Mouse (Mus musculus): Measurements from ENCODE around the gene Ptpn13. TPM values are rescaled to one million over a fixed set of nuclear protein-coding genes. Genes with fewer than 3 reads are reported as not detected.

Ptpn13 gene
- total and polyA plus RNA-seq, 3 experiments: 15.1 to 43.6 (median 15.5) TPM

- peak; percentile 66 for DNase-seq (ENCODE audit: low read depth, low spot score)
- Histone ChIP-seq H3K36me3 (ENCODE audit: control insufficient read depth in 1 of 2, insufficient read depth in 2 of 2, low read length in 2 of 2) (peaks cover 0 to 32% of the 10 kb centered on the region in 2 experiments; a peak in 2 of 4 replicates), H3K9me3 (replicated peaks; ENCODE audit: insufficient read depth, low read length) (no peaks in the 10 kb centered on the region), H3K79me2 (ENCODE audit: control insufficient read depth, insufficient read depth, low read length, poor library complexity) (peaks cover 2% of the 10 kb centered on the region; the same call in 1 of the 2 replicates), H3K27me3 (ENCODE audit: control insufficient read depth in 1 of 2, insufficient read depth in 2 of 2, low read length in 2 of 2) (no peaks in the 10 kb centered on the region), H3K27ac (ENCODE audit: control insufficient read depth, low read depth, low read length) (peak overlapping the region; percentile 42), H3K4me1 (ENCODE audit: control insufficient read depth in 1 of 2, insufficient read depth in 2 of 2, low read length in 2 of 2) (peaks cover 18 to 21% of the 10 kb centered on the region in 2 experiments), H3K9ac (ENCODE audit: control insufficient read depth, low read depth, low read length, poor library complexity, severe bottlenecking) (peak overlapping the region; percentile 51), H3K4me3 (ENCODE audit: control insufficient read depth in 1 of 2, insufficient read depth in 1 of 2, low read depth in 2 of 2, low read length in 2 of 2) (peak overlapping the region; percentile 10 to 20)
- no peak for TF ChIP-seq HCFC1 (IDR thresholded peaks at IDR 0.05; ENCODE audit: low read depth, low read length)
- TF ChIP-seq SIN3A (IDR thresholded peaks at IDR 0.05; ENCODE audit: low read length): no peak
- TF ChIP-seq GABPA (IDR thresholded peaks at IDR 0.05; ENCODE audit: low read depth, low read length): no peak
- TF ChIP-seq NRF1 (IDR thresholded peaks at IDR 0.05; ENCODE audit: insufficient read depth, low read depth, low read length, poor library complexity, severe bottlenecking): no peak
- 0 out of 2 replicates have a peak, but pooled peaks have one; percentile 7 for TF ChIP-seq RCOR1 (IDR thresholded peaks at IDR 0.05; ENCODE audit: low read depth, low read length)
- TF ChIP-seq MAZ (IDR thresholded peaks at IDR 0.05; ENCODE audit: low read depth, low read length): 0 out of 2 replicates have a peak, but pooled peaks have one; percentile 34
- 0 out of 2 replicates have a peak, but pooled peaks have one; percentile 26 for TF ChIP-seq TBP (IDR thresholded peaks at IDR 0.05; ENCODE audit: low read depth, low read length)
- TF ChIP-seq GATA1 (IDR thresholded peaks at IDR 0.05; ENCODE audit: low read depth, low read length): peak; percentile 28; the same call in 1 of the 2 replicates
- 0 out of 4 replicates have a peak, but pooled peaks have one; percentile 26 for TF ChIP-seq EP300 (IDR thresholded peaks at IDR 0.05; ENCODE audit: low read depth in 1 of 2, low read length in 2 of 2)
- 0 out of 2 replicates have a peak, but pooled peaks have one; percentile 20 for TF ChIP-seq MXI1 (IDR thresholded peaks at IDR 0.05; ENCODE audit: low read depth, low read length)
- no peak for TF ChIP-seq ETS1 (IDR thresholded peaks at IDR 0.05; ENCODE audit: low read depth, low read length)
- 0 out of 2 replicates have a peak, but pooled peaks have one; percentile 8 for TF ChIP-seq UBTF (IDR thresholded peaks at IDR 0.05; ENCODE audit: borderline replicate concordance, insufficient read depth, low read depth, low read length)
These were observed 17.9 kb downstream of the Ptpn13 start for GRCm38 (mm10) chr5:103442921-103443320.

DNA sequence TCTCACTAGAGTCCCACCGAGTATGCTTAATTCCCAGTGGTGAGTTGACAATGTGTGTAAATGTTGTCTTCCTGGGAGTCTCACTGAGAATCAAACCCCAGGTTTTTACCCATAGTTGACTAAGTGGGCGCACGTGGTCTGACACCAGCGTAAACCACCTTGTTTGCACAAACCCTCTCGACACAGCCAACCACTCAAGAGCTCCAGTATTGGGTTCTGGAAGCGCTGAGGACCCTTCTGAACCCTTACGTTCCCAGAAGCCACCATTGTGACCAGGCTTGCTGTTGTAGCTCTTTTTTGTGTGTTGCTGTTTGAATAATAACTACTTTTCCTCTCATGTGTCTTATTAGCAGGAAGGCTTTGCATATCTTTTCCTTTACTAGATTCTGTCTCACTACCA is 20.4 kb downstream of the Ptpn13 start:
- Histone ChIP-seq H3K4me1 (ENCODE audit: control insufficient read depth in 1 of 2, insufficient read depth in 2 of 2, low read length in 2 of 2) (peaks cover 11 to 13% of the 10 kb centered on the region in 2 experiments), H3K4me3 (ENCODE audit: control insufficient read depth in 1 of 2, insufficient read depth in 1 of 2, low read depth in 2 of 2, low read length in 2 of 2) (no peak overlapping the region), H3K36me3 (ENCODE audit: control insufficient read depth in 1 of 2, insufficient read depth in 2 of 2, low read length in 2 of 2) (peaks cover 0 to 15% of the 10 kb centered on the region in 2 experiments; a peak in 2 of 4 replicates), H3K27ac (ENCODE audit: control insufficient read depth, low read depth, low read length) (no peak overlapping the region), H3K9ac (ENCODE audit: control insufficient read depth, low read depth, low read length, poor library complexity, severe bottlenecking) (no peak overlapping the region), H3K9me3 (replicated peaks; ENCODE audit: insufficient read depth, low read length) (no peaks in the 10 kb centered on the region), H3K27me3 (ENCODE audit: control insufficient read depth in 1 of 2, insufficient read depth in 2 of 2, low read length in 2 of 2) (no peaks in the 10 kb centered on the region), H3K79me2 (ENCODE audit: control insufficient read depth, insufficient read depth, low read length, poor library complexity) (no peaks in the 10 kb centered on the region; the same call in none of the 2 replicates)
- no peak for TF ChIP-seq NRF1 (IDR thresholded peaks at IDR 0.05; ENCODE audit: insufficient read depth, low read depth, low read length, poor library complexity, severe bottlenecking)
- no peak for TF ChIP-seq TCF12 (IDR thresholded peaks at IDR 0.05; ENCODE audit: low read depth, low read length)
- TF ChIP-seq ZC3H11A (IDR thresholded peaks at IDR 0.05; ENCODE audit: low read depth, low read length): no peak
- TF ChIP-seq MAZ (IDR thresholded peaks at IDR 0.05; ENCODE audit: low read depth, low read length): no peak
- TF ChIP-seq USF1 (IDR thresholded peaks at IDR 0.05; ENCODE audit: low read depth, low read length): no peak
- no peak for TF ChIP-seq CHD1 (IDR thresholded peaks at IDR 0.05; ENCODE audit: low read depth, low read length)
- TF ChIP-seq GATA1 (IDR thresholded peaks at IDR 0.05; ENCODE audit: low read depth, low read length): no peak
- TF ChIP-seq POLR2AphosphoS2 (IDR thresholded peaks at IDR 0.05; ENCODE audit: low read length): no peak
- no peak for TF ChIP-seq MAX (IDR thresholded peaks at IDR 0.05; ENCODE audit: low read length)
- no peak for TF ChIP-seq ETS1 (IDR thresholded peaks at IDR 0.05; ENCODE audit: low read depth, low read length)
- TF ChIP-seq ELF1 (IDR thresholded peaks at IDR 0.05; ENCODE audit: low read depth, low read length): no peak
- TF ChIP-seq MAFK (IDR thresholded peaks at IDR 0.05; ENCODE audit: borderline replicate concordance, low read depth, low read length): no peak
- no peak for TF ChIP-seq SIN3A (IDR thresholded peaks at IDR 0.05; ENCODE audit: low read length)
- TF ChIP-seq HCFC1 (IDR thresholded peaks at IDR 0.05; ENCODE audit: low read depth, low read length): no peak
- no peak for TF ChIP-seq E2F4 (IDR thresholded peaks at IDR 0.05; ENCODE audit: borderline replicate concordance, low read depth, low read length)
- TF ChIP-seq ZNF384 (IDR thresholded peaks at IDR 0.05; ENCODE audit: low read depth, low read length): no peak
- no peak for TF ChIP-seq RCOR1 (IDR thresholded peaks at IDR 0.05; ENCODE audit: low read depth, low read length)
- DNase-seq (ENCODE audit: low read depth, low spot score): no peak

Data from MEL (cell line).